Mouse (Mus musculus) megakaryocyte, embryonic 14.5 days (primary cell): ENCODE results near the gene Pou1f1. TPM values are rescaled to one million over a fixed set of nuclear protein-coding genes. Genes with fewer than 3 reads are reported as not detected.

Experiments
- H3K27me3 ChIP-seq: replicated peaks from 2 replicates; pipeline ENCODE3; 2012; ENCODE audit warnings: inconsistent platforms
- H3K36me3 ChIP-seq: replicated peaks from 2 replicates; pipeline ENCODE3; 2012; ENCODE audit warnings: low read length, inconsistent platforms, mixed read lengths
- H3K4me1 ChIP-seq: 2 replicates; pipeline ENCODE4 v1.6.1; 2012; ENCODE audit warnings: inconsistent platforms
- H3K4me3 ChIP-seq: replicated peaks from 2 replicates; pipeline ENCODE3; 2012; ENCODE audit warnings: moderate library complexity, mild to moderate bottlenecking, inconsistent platforms
- H3K9me3 ChIP-seq: 2 replicates; pipeline ENCODE4 v1.6.1; 2012; ENCODE audit warnings: inconsistent platforms
- FLI1 ChIP-seq: IDR thresholded peaks from 2 replicates; pipeline ENCODE4 v1.6.1; 2012; ENCODE audit warnings: low read length, inconsistent platforms, mixed read lengths
- GATA1 ChIP-seq: IDR thresholded peaks from 3 replicates; pipeline ENCODE4 v1.6.1; 2012; ENCODE audit warnings: mixed read lengths, low read length, inconsistent platforms, borderline replicate concordance
- polyA plus RNA-seq: library from polyadenylated mRNA; stranded (reverse); fragments of >175 nt; gene quantifications from 2 replicates; pipeline ENCODE4 v1.2.3, GENCODE M21; 2012; ENCODE audit warnings: low replicate concordance; ENCODE audit not compliant: insufficient read depth

Pou1f1 gene
- polyA plus RNA-seq, 1 experiment, result 0.13 TPM

DNA sequence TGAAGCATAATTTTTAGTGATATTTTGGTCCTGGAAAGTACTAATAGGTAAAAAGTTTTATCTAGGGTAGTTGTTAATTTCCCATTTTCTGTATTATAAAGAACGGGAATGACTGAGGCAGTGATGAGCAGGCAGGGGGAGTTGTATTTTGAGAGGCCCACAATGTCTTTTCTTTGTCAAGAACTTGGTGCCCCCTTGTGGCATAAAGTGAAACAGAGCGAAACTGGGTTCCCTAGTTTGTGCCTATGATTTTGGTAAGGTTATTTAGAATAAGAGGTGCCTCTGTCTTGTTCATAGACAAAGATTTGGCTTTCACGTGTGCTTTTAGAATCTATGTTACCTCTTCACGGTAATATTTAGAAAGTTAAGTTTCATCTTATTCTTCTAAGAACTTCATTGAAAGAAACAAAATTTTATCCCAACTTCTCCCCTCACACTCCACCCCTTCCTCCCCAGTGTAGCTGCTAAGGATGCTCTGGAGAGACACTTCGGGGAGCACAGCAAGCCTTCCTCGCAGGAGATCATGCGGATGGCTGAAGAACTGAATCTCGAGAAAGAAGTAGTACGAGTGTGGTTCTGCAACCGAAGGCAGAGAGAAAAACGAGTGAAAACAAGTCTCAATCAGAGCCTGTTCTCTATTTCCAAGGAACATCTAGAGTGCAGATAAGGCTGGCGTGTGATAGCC lies 13.1 kb downstream of the Pou1f1 start:
- Histone ChIP-seq H3K9me3 (no peaks in the 10 kb centered on the region), H3K4me1 (no peaks in the 10 kb centered on the region), H3K27me3 (no peaks in the 10 kb centered on the region), H3K36me3 (peaks cover 5% of the 10 kb centered on the region), H3K4me3 (no peak overlapping the region)
- TF ChIP-seq GATA1 (no peak), FLI1 (no peak)

GRCm38 (mm10) chr16:65543676-65544293 lies 23.5 kb downstream of the Pou1f1 start:
- TF ChIP-seq GATA1 (no peak), FLI1 (no peak)
- Histone ChIP-seq H3K4me1 (peaks cover 4% of the 10 kb centered on the region; the same call in 1 of the 2 replicates), H3K36me3 (peaks cover 86% of the 10 kb centered on the region), H3K9me3 (no peaks in the 10 kb centered on the region), H3K27me3 (no peaks in the 10 kb centered on the region), H3K4me3 (no peak overlapping the region)

DNA sequence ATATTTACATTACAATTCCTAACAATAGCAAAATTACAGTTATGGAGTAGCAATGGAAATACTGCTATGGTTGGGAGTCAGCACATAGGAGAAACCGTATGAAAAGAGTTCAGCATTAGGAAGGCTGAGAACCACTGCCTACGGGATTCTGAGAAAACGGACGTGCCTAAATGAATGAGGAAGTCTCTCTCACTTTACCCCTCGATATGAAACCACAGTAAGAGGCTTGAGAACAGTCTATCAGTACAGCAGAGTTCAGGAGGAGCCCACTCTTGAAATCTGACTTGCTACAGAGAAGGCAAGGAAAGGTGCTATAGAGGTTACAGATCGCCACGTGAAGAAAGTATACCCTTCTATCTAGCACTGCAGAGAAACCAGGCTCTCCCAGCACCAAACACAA lies 28.6 kb downstream of the Pou1f1 start:
- Histone ChIP-seq H3K4me1 (peaks cover 20% of the 10 kb centered on the region), H3K36me3 (peaks cover 52% of the 10 kb centered on the region), H3K27me3 (no peaks in the 10 kb centered on the region), H3K9me3 (no peaks in the 10 kb centered on the region), H3K4me3 (peak overlapping the region; percentile 38)
- TF ChIP-seq GATA1 (no peak), FLI1 (no peak)

GRCm38 (mm10) chr16:65550814-65551213 lies 30.5 kb downstream of the Pou1f1 start:
- no peaks in the 10 kb centered on the region for H3K27me3 ChIP-seq
- TF ChIP-seq GATA1 (no peak), FLI1 (no peak)
- H3K4me3 ChIP-seq, result no peak overlapping the region
- H3K4me1 ChIP-seq, result peaks cover 25% of the 10 kb centered on the region
- peaks cover 36% of the 10 kb centered on the region for H3K36me3 ChIP-seq
- no peaks in the 10 kb centered on the region for H3K9me3 ChIP-seq

DNA sequence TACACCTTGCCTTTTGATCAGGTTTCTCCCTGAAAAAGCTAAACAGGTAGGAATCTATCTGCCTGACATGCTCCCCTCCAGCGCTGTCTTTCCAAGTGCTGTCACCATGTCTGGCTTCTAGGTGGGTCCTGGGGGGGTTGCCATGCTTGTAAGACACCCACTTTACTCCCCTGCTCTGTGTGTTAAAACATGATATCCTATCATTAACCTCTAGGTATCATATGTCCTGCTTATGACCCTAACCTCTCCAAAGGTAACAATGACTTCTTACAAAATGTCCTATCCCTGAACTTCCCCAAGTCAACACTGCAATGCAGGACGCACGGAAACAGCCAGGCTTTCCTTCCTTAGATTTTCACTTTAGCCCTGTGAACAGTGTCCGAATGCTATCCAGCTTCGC lies 34.0 kb downstream of the Pou1f1 start:
- Histone ChIP-seq H3K9me3 (no peaks in the 10 kb centered on the region), H3K4me3 (no peak overlapping the region), H3K36me3 (peaks cover 36% of the 10 kb centered on the region), H3K4me1 (peaks cover 33% of the 10 kb centered on the region), H3K27me3 (no peaks in the 10 kb centered on the region)
- no peak for TF ChIP-seq FLI1
- no peak for TF ChIP-seq GATA1

GRCm38 (mm10) chr16:65557369-65557768 lies 37.1 kb downstream of the Pou1f1 start:
- Histone ChIP-seq H3K36me3 (peaks cover 26% of the 10 kb centered on the region), H3K4me1 (peaks cover 49% of the 10 kb centered on the region), H3K9me3 (no peaks in the 10 kb centered on the region), H3K27me3 (no peaks in the 10 kb centered on the region), H3K4me3 (no peak overlapping the region)
- TF ChIP-seq GATA1, result no peak
- no peak for TF ChIP-seq FLI1

- TF ChIP-seq GATA1, result no peak
- no peak for TF ChIP-seq FLI1
- Histone ChIP-seq H3K27me3 (no peaks in the 10 kb centered on the region), H3K4me1 (peaks cover 46% of the 10 kb centered on the region), H3K36me3 (peaks cover 24% of the 10 kb centered on the region), H3K4me3 (peak overlapping the region; percentile 18), H3K9me3 (no peaks in the 10 kb centered on the region)
Observed at GRCm38 (mm10) chr16:65559591-65559990, 39.3 kb downstream of the Pou1f1 start.

GRCm38 (mm10) chr16:65560996-65561962 lies 41.0 kb downstream of the Pou1f1 start:
- no peak for TF ChIP-seq GATA1
- TF ChIP-seq FLI1, result no peak
- peaks cover 22% of the 10 kb centered on the region for H3K36me3 ChIP-seq
- H3K4me3 ChIP-seq, result peak overlapping the region; percentile 98

DNA sequence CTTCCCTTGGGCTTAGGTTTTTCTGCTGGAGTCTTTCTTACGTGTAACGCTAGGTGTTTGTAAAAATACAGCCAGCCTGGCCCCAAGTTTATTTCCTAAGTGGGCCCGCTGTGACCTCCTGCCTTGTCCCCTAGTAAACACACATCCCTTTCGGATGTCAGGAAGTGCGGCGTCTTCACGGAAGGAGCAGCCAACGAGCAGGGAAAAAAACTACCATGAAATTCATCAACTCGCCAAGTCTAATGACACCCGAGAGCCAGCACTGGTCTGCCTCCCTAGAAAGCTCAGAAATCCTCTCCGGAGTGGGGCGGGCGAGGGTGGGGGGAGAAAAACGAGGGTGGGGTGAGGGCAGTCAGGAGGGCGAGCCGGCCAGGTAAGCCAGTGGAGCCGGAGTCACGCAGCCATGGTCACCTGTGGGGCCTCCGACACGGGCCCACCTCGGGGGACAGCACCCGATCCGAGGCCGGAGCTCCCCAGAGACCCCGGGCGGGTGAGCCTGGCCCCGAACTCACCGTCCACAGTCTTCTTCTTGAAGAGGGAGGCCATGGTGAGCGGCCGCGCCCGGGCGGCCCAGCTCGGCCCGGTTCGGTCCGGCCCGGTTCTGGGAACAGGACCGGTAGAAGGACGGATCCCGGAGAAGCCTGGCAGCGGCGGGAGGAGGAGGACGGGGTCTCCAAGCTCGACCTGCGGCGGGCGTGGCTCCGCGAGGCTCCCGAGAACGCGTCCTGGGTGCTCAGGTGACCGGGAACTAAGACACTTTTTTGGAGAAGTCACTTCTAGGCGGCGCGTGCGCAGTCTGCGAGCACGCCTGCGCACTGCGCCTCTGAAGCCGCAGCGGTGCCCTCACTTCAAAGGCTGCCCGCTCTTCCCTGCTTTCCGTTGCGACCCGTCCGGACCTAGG lies 41.9 kb downstream of the Pou1f1 start, which contains the start of gene Chmp2b:
TSS of gene Chmp2b (minus strand) at position 764 of the 901 bp plus-strand sequence.
- TF ChIP-seq FLI1 (no peak), GATA1 (no peak)
- Histone ChIP-seq H3K36me3 (peaks cover 20% of the 10 kb centered on the region), H3K9me3 (no peaks in the 10 kb centered on the region), H3K4me3 (peak within 1 kb of the TSS; percentile 98), H3K27me3 (no peaks in the 10 kb centered on the region), H3K4me1 (peaks cover 37% of the 10 kb centered on the region)

More at GRCm38 (mm10) chr16:65560996-65561962, 41.0 kb downstream of the Pou1f1 start:
- Histone ChIP-seq H3K4me1 (peaks cover 43% of the 10 kb centered on the region), H3K9me3 (no peaks in the 10 kb centered on the region), H3K27me3 (no peaks in the 10 kb centered on the region)
